Comparison of ENCODE assay signal across 12 mouse cellular contexts in the genomic region with DNA sequence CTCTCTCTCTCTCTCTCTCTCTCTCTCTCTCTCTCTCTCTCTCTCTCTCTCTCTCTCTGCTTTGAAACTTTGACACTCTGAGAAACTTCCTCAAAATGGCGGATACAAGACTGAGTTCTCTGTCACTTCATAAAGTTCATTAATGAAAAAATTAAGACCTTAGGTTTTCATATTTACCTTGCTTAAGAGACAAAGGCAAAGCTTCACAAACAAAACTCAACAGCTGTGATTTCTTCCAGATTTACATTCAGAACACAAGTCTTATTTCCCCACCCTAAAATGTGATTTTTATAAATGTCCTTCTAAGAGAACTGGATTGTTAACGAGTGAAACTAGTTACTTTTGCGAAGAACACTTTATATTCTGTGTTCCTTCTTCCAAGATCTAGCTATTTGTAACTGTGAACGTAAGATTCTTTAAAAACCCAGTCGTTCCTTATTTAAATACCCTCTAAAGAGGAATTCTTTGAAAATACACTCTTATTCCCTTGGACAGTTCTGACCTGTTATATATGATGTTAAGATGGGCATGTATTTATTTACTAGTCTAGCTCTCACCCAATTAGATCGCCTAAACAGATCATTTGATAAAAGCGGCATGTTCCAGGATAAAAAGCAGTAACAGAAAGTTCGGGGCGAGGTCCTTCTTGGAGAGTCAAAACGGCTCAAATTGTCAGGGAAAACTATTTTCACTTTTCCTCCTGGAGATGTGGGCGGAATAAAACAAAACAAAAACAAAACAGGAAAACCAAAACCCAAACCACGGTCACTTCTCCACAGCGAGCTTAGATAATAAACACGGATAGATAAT. TPM values are rescaled to one million over a fixed set of nuclear protein-coding genes. Genes with fewer than 3 reads are reported as not detected.
DNase-seq lines count a peak whose midpoint lies in the region; ATAC-seq and TF ChIP-seq lines count a peak whose summit lies in the region.
"Had no signal": no experiment of that assay in that cellular context is flagged by ENCODE, and none has a peak within 500 bp of the region (broad histone marks: within the 10 kb centered on the region; RNA-seq: fewer than 3 reads in every experiment).

No protein-coding gene starts in this region.

- H3K4me3 ChIP-seq in heart, adult 2 months, result peak overlapping the region; percentile 22; the same call in 1 of the 2 replicates
- peak overlapping the region; percentile 70 for H3K4me3 ChIP-seq in E14TG2a.4 (replicated peaks; ENCODE audit: low read length)
- H3K4me3 ChIP-seq in embryonic facial prominence, embryonic 14.5 days (ENCODE audit: low read depth, low read length), result peak overlapping the region; percentile 25
- peak overlapping the region; percentile 24 for H3K4me3 ChIP-seq in hindbrain, embryonic 14.5 days (replicated peaks; ENCODE audit: low read length)
- H3K4me3 ChIP-seq in kidney, embryonic 15.5 days (replicated peaks), result no peak overlapping the region
- H3K4me3 ChIP-seq in kidney, embryonic 16.5 days (ENCODE audit: low read length), result no peak overlapping the region
- H3K4me3 ChIP-seq: liver, embryonic 15.5 days; stomach, embryonic 15.5 days had no signal

- no peak overlapping the region for H3K27ac ChIP-seq in heart, adult 2 months
- no peak overlapping the region for H3K27ac ChIP-seq in embryonic facial prominence, embryonic 14.5 days (replicated peaks; ENCODE audit: low read depth, low read length)
- H3K27ac ChIP-seq in hindbrain, embryonic 14.5 days, result no peak overlapping the region
- no peak overlapping the region for H3K27ac ChIP-seq in kidney, embryonic 15.5 days
- no peak overlapping the region for H3K27ac ChIP-seq in kidney, embryonic 16.5 days (ENCODE audit: low read length)
- H3K27ac ChIP-seq: liver, embryonic 15.5 days; stomach, embryonic 15.5 days had no signal

- intact Hi-C loops in heart, adult 2 months (cut with DNase I), result no loop called here
- intact Hi-C loops in heart, postnatal 14 days (cut with DNase I), result no loop called here

- TF ChIP-seq POLR2A in heart, adult 2 months (IDR thresholded peaks at IDR 0.05; ENCODE audit: insufficient read depth, low read depth, low read length), result no peak

- WGBS in heart, adult 2 months, result 6% methylated on average over 14 of the region's 14 CpGs
- WGBS in embryonic facial prominence, embryonic 14.5 days, result 3% methylated on average over 14 of the region's 14 CpGs
- WGBS in hindbrain, embryonic 14.5 days, result 3% methylated on average over 14 of the region's 14 CpGs
- WGBS in kidney, embryonic 15.5 days, result 3% methylated on average over 14 of the region's 14 CpGs
- WGBS in kidney, embryonic 16.5 days, result 3% methylated on average over 14 of the region's 14 CpGs

- H3K27me3 ChIP-seq in heart, adult 2 months (ENCODE audit: control insufficient read depth, insufficient read depth, low read length), result peaks cover 39% of the 10 kb centered on the region
- H3K27me3 ChIP-seq in E14TG2a.4 (ENCODE audit: insufficient read depth, low read length), result peaks cover 71% of the 10 kb centered on the region
- H3K27me3 ChIP-seq in embryonic facial prominence, embryonic 14.5 days (replicated peaks; ENCODE audit: control insufficient read depth, insufficient read depth, low read length), result peaks cover 96% of the 10 kb centered on the region
- H3K27me3 ChIP-seq in hindbrain, embryonic 14.5 days (ENCODE audit: control insufficient read depth, insufficient read depth, low read length), result peaks cover 99% of the 10 kb centered on the region
- peaks cover 96% of the 10 kb centered on the region for H3K27me3 ChIP-seq in kidney, embryonic 15.5 days
- H3K27me3 ChIP-seq in kidney, embryonic 16.5 days (ENCODE audit: insufficient read depth, low read length), result peaks cover 94% of the 10 kb centered on the region

- H3K4me2 ChIP-seq in embryonic facial prominence, embryonic 14.5 days (ENCODE audit: low read depth, low read length), result 0 out of 2 replicates have a peak overlapping the region, but pooled peaks have one; percentile 33
- H3K4me2 ChIP-seq in hindbrain, embryonic 14.5 days (replicated peaks), result 0 out of 2 replicates have a peak overlapping the region, but pooled peaks have one; percentile 12
- H3K4me2 ChIP-seq in kidney, embryonic 15.5 days, result no peak overlapping the region
- H3K4me2 ChIP-seq in kidney, embryonic 16.5 days (replicated peaks; ENCODE audit: low read depth, low read length), result no peak overlapping the region
- H3K4me2 ChIP-seq: liver, embryonic 15.5 days; stomach, embryonic 15.5 days had no signal

- no peaks in the 10 kb centered on the region for H3K79me2 ChIP-seq in heart, adult 2 months (replicated peaks; ENCODE audit: control insufficient read depth, insufficient read depth, low read length)

- no peaks in the 10 kb centered on the region for H3K4me1 ChIP-seq in heart, adult 2 months (ENCODE audit: control insufficient read depth, insufficient read depth, low read length)
- peaks cover 91% of the 10 kb centered on the region for H3K4me1 ChIP-seq in E14TG2a.4 (replicated peaks; ENCODE audit: low read depth, low read length)
- no peaks in the 10 kb centered on the region for H3K4me1 ChIP-seq in embryonic facial prominence, embryonic 14.5 days (ENCODE audit: control insufficient read depth, insufficient read depth, low read length)
- no peaks in the 10 kb centered on the region for H3K4me1 ChIP-seq in hindbrain, embryonic 14.5 days (replicated peaks; ENCODE audit: control insufficient read depth, insufficient read depth, low read length)
- H3K4me1 ChIP-seq in kidney, embryonic 15.5 days, result peaks cover 27% of the 10 kb centered on the region
- no peaks in the 10 kb centered on the region for H3K4me1 ChIP-seq in kidney, embryonic 16.5 days (ENCODE audit: insufficient read depth, low read length)
- H3K4me1 ChIP-seq: liver, embryonic 15.5 days; stomach, embryonic 15.5 days had no signal

- no peaks in the 10 kb centered on the region for H3K9me3 ChIP-seq in E14TG2a.4 (ENCODE audit: low read length)
- H3K9me3 ChIP-seq in embryonic facial prominence, embryonic 14.5 days (ENCODE audit: control insufficient read depth, low read length), result no peaks in the 10 kb centered on the region
- no peaks in the 10 kb centered on the region for H3K9me3 ChIP-seq in hindbrain, embryonic 14.5 days (ENCODE audit: control insufficient read depth, low read length)
- no peaks in the 10 kb centered on the region for H3K9me3 ChIP-seq in kidney, embryonic 15.5 days (replicated peaks)
- H3K9me3 ChIP-seq in kidney, embryonic 16.5 days (ENCODE audit: low read length), result no peaks in the 10 kb centered on the region
- H3K9me3 ChIP-seq: liver, embryonic 15.5 days; stomach, embryonic 15.5 days had no signal

- no peak for ATAC-seq in embryonic facial prominence, embryonic 14.5 days (ENCODE audit: low read depth)
- no peak for ATAC-seq in hindbrain, embryonic 14.5 days (ENCODE audit: low FRiP score)
- ATAC-seq in kidney, embryonic 15.5 days (replicated peaks; ENCODE audit: low FRiP score), result no peak
- no peak for ATAC-seq in kidney, embryonic 16.5 days (ENCODE audit: low FRiP score, low TSS enrichment)
- ATAC-seq: Patski had no signal

- TF ChIP-seq EP300 in heart, adult 2 months (IDR thresholded peaks at IDR 0.05; ENCODE audit: insufficient read depth, low read depth, low read length), result no peak

- DNase-seq in heart, adult 2 months, result no peak
- DNase-seq in heart, postnatal 14 days, result no peak
- DNase-seq in embryonic facial prominence, embryonic 14.5 days (ENCODE audit: low spot score), result no peak
- no peak for DNase-seq in hindbrain, embryonic 14.5 days (ENCODE audit: low spot score)
- DNase-seq in adrenal gland, adult 8-10 months, result no peak

- no peak for TF ChIP-seq CTCF in heart, adult 2 months (IDR thresholded peaks at IDR 0.05)
- TF ChIP-seq CTCF in E14TG2a.4 (conservative IDR thresholded peaks at IDR 0.05; ENCODE audit: low read length), result no peak

- H3K9ac ChIP-seq in heart, adult 2 months (ENCODE audit: low read depth, low read length), result no peak overlapping the region
- no peak overlapping the region for H3K9ac ChIP-seq in embryonic facial prominence, embryonic 14.5 days (ENCODE audit: low read depth, low read length)
- peak overlapping the region; percentile 52 for H3K9ac ChIP-seq in hindbrain, embryonic 14.5 days
- no peak overlapping the region for H3K9ac ChIP-seq in kidney, embryonic 15.5 days
- H3K9ac ChIP-seq in kidney, embryonic 16.5 days (replicated peaks; ENCODE audit: low read length), result no peak overlapping the region
- H3K9ac ChIP-seq: liver, embryonic 15.5 days; stomach, embryonic 15.5 days had no signal

- H3K36me3 ChIP-seq in heart, adult 2 months (ENCODE audit: control insufficient read depth, insufficient read depth, low read length), result no peaks in the 10 kb centered on the region
- peaks cover 15% of the 10 kb centered on the region for H3K36me3 ChIP-seq in E14TG2a.4 (ENCODE audit: insufficient read depth, low read length)
- no peaks in the 10 kb centered on the region for H3K36me3 ChIP-seq in embryonic facial prominence, embryonic 14.5 days (ENCODE audit: control insufficient read depth, insufficient read depth, low read length)
- H3K36me3 ChIP-seq in hindbrain, embryonic 14.5 days (replicated peaks; ENCODE audit: control insufficient read depth, insufficient read depth), result no peaks in the 10 kb centered on the region
- no peaks in the 10 kb centered on the region for H3K36me3 ChIP-seq in kidney, embryonic 15.5 days
- no peaks in the 10 kb centered on the region for H3K36me3 ChIP-seq in kidney, embryonic 16.5 days (ENCODE audit: insufficient read depth, low read length)
- H3K36me3 ChIP-seq: liver, embryonic 15.5 days; stomach, embryonic 15.5 days had no signal

RNA-seq across cellular contexts. Expression of gene Otx2, which starts 9.4 kb away (rescaled TPM):
- not detected for total RNA-seq in heart, adult 2 months (2021)
- polyA plus RNA-seq in heart, adult 2 months (2012; rRNA removed), result not detected in 2 replicates
- not detected for total RNA-seq in heart, postnatal 14 days (2021)
- polyA plus RNA-seq in embryonic facial prominence, embryonic 14.5 days (2014; fragmentation: Nextera tagmentation; extraction: Ambion mirVana), result 5.5 and 5.7 TPM in 2 replicates
- 18.5 and 20.3 TPM in 2 replicates for polyA plus RNA-seq in hindbrain, embryonic 14.5 days (2014; fragmentation: Nextera tagmentation; extraction: Ambion mirVana)
- not detected for total RNA-seq in adrenal gland, adult 8-10 months (2022)
- not detected in 2 replicates for polyA plus RNA-seq in kidney, embryonic 15.5 days (2015; fragmentation: Nextera tagmentation; extraction: Ambion mirVana)
- polyA plus RNA-seq in kidney, embryonic 16.5 days (2015; fragmentation: Nextera tagmentation; extraction: Ambion mirVana), result not detected in 2 replicates
- total RNA-seq: heart, adult 18-20 months had no signal
- polyA plus RNA-seq: liver, embryonic 15.5 days; Patski had no signal

Comparison
In these comparisons a context has a peak if more than half of its experiments do, and no peak if none do; other contexts are left out.
1. H3K4me3 ChIP-seq: peak in heart, adult 2 months (single experiment), E14TG2a.4 (single experiment), embryonic facial prominence, embryonic 14.5 days (single experiment) and hindbrain, embryonic 14.5 days (single experiment); none in kidney, embryonic 15.5 days (single experiment) and kidney, embryonic 16.5 days (single experiment).
2. H3K4me2 ChIP-seq: peak in embryonic facial prominence, embryonic 14.5 days (single experiment) and hindbrain, embryonic 14.5 days (single experiment); none in kidney, embryonic 15.5 days (single experiment) and kidney, embryonic 16.5 days (single experiment).